Mouse (Mus musculus): ENCODE data around the gene Tars2.

Tars2 gene

GRCm38 (mm10) chr3:95734092-95734702, 25.8 kb downstream of the Tars2 start:
- no peak for DNase-seq (ENCODE audit: low spot score in 2 of 2)

- no peak for DNase-seq (ENCODE audit: low spot score in 2 of 2)
These were observed 27.1 kb downstream of the Tars2 start for GRCm38 (mm10) chr3:95732744-95733521.

- DNase-seq (ENCODE audit: low spot score in 2 of 2), result no peak
These were observed 27.7 kb downstream of the Tars2 start for GRCm38 (mm10) chr3:95732297-95732696.

DNA sequence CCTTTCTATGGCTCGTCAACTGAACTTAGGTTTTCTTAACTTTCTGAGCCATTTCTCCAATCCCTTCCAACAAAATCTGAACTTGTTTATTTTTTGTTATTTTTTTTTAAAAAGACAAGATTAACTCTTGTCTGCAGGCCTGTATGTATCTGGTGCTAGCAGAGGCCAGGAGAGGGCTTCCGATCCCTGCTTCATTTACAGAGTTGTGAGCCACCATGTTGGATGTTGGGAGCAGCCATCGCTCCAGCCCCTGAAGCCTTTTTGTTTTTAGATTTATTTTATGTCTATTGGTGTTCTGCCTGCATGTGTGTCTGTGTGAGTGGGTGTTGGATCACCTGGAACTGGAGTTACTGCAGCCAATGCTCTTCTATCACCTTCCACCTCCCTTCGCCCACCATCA, 28.2 kb downstream of the Tars2 start:
- DNase-seq (ENCODE audit: low spot score in 2 of 2), result no peak

- DNase-seq (ENCODE audit: low spot score in 2 of 2), result no peak
These were observed 29.6 kb downstream of the Tars2 start for GRCm38 (mm10) chr3:95730431-95730830.

- DNase-seq (ENCODE audit: low spot score in 2 of 2), result no peak
These were observed 31.1 kb downstream of the Tars2 start for GRCm38 (mm10) chr3:95728906-95729305.

DNA sequence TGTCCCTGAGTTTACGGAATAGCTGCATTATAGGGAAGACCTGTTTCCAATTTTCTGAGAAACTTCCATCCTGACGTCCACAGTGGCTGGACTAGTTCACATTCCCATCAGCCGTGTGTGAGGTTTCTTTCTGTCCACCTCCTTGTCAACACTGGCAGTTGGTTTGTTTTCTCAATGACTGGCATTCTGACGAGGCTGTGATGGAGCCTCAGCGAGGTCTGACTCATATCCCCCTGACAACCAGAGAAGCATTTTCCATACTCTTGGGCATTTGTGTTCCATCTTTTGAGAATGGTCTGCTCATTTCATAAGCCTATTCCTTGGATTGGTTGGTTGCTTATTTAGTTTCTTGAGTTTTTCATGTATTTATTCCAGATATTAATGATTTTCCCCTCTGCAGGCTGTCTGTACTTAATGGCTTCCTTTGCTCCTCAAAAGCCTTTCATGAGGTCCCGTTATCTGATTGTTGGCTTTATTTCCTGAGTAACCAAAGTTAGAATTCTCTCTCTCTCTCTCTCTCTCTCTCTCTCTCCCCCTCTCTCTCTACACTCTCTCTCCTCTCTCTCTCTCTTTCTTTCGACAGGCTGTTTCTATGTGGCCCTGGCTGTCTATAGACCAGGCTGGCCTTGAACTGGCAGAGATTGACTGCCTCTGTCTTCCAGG, 33.2 kb downstream of the Tars2 start:
- DNase-seq (ENCODE audit: low spot score in 2 of 2), result no peak

DNA sequence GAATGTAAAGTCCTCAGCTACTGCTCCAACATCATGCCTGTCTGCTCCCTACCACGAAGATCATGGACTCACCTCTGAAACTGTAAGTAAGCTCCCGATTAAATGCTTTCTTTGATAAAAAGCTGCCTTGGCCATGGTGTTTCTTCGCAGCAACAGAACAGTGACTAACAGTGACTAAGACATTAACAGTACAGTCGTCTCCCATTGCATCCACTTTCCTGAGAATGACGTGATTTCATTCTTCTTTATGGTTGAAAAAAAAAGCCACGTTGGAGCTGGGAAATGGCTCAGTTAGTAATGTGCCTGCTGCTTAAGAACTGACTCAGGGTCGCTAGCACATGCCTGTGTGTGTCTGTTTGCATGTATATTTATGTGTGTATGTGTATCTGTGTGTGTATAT, 34.1 kb downstream of the Tars2 start:
- no peak for DNase-seq (ENCODE audit: low spot score in 2 of 2)

- no peak for DNase-seq (ENCODE audit: low spot score in 2 of 2)
These were observed 37.6 kb downstream of the Tars2 start for GRCm38 (mm10) chr3:95722386-95722785.

- no peak for DNase-seq (ENCODE audit: low spot score in 2 of 2)
These were observed 41.9 kb downstream of the Tars2 start for GRCm38 (mm10) chr3:95718153-95718552.

GRCm38 (mm10) chr3:95716075-95716474, 43.9 kb downstream of the Tars2 start:
- DNase-seq (ENCODE audit: low spot score in 2 of 2), result no peak

- DNase-seq (ENCODE audit: low spot score in 2 of 2), result no peak
These were observed 50.0 kb downstream of the Tars2 start for GRCm38 (mm10) chr3:95709967-95710366.

- DNase-seq (ENCODE audit: low spot score in 2 of 2), result no peak
These were observed 51.0 kb downstream of the Tars2 start for GRCm38 (mm10) chr3:95709044-95709443.

- no peak for DNase-seq (ENCODE audit: low spot score in 2 of 2)
These were observed 52.5 kb downstream of the Tars2 start for GRCm38 (mm10) chr3:95707497-95707896.

- DNase-seq (ENCODE audit: low spot score in 2 of 2), result no peak
These were observed 53.7 kb downstream of the Tars2 start for GRCm38 (mm10) chr3:95706273-95706672.

DNA sequence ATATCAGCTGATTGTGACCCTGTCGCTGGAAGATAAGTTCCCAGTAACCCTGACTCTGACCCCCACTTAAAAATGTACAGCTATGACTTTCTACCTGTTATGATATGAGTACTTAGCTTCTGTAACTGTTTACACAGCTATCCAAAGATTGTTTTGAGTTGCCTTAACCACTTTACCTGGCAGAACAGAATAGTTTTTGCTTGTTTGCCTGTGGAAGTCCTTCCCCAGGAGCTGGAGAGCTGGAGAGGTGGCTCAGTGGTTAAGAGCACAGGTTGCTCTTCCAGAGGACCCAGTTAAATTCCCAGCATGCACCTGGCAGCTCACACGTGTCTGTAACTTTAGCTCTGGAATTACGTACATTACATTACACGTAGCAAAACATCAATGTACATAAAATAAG, 55.4 kb downstream of the Tars2 start:
- DNase-seq (ENCODE audit: low spot score in 2 of 2), result no peak

DNA sequence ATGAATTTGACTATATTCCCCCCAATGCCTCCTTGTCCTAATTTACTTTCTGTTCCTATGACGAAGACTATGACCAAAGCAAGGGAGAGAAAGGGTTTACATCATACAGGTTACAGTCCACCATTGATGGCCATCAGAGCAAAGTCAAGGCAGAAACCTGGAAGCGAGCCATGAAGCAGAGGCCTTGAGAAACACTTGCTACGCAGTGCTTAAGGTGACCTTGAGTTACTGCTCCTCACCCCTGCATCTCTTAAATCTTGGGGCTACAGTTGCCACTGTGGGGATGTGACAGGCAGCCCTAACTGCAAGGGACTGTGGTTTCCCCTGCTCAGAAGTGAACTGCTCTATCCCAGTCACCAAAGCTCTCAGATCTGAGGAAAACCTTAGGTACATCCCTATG, 56.7 kb downstream of the Tars2 start:
- no peak for DNase-seq (ENCODE audit: low spot score in 2 of 2)

GRCm38 (mm10) chr3:95701877-95702540, 58.0 kb downstream of the Tars2 start:
- no peak for DNase-seq (ENCODE audit: low spot score in 2 of 2)

DNA sequence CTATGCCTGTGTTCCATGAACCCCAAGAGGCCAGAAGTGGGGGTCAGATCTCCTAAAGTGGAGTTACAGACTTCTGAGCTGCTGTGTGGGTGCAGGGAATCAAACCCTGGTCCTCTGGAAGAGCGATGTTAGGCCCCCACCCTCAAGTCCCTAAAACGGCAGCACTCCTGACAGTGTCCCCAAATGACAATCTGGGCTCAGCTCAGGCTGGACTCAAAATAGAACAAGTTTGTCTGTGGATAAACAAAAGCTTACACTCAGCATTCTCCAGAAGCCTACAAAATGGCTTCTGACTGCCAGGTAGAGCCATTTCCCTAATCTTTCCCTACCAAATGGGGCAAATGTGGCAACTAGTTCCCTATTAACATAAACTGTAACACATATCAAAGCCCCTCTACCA, 58.9 kb downstream of the Tars2 start:
- DNase-seq (ENCODE audit: low spot score in 2 of 2), result no peak

DNA sequence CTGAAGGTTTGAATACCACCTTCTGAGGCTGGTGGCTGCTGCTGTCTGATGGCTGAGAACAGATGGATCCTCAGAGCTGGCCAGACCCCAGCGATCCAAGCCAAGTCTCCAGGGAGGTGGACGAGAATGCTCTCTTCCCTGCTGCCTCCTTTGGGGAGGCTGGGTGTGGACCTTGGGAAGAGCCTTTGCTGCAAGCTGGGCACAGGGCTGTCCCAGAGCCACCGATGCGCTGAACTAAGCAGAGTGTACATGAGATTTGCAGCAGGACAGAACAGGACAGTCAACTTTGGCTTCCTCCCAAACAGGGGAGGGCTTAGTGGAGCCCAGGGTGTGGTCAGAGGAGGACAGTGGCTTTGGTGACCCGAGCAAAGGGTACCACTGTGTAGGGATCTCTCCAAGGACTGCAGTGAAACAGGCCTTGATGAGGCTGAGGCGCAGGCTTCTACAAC, 59.7 kb downstream of the Tars2 start:
- DNase-seq (ENCODE audit: low spot score in 2 of 2), result no peak

- no peak for DNase-seq (ENCODE audit: low spot score in 2 of 2)
These were observed 61.7 kb downstream of the Tars2 start for GRCm38 (mm10) chr3:95698286-95698685.

DNA sequence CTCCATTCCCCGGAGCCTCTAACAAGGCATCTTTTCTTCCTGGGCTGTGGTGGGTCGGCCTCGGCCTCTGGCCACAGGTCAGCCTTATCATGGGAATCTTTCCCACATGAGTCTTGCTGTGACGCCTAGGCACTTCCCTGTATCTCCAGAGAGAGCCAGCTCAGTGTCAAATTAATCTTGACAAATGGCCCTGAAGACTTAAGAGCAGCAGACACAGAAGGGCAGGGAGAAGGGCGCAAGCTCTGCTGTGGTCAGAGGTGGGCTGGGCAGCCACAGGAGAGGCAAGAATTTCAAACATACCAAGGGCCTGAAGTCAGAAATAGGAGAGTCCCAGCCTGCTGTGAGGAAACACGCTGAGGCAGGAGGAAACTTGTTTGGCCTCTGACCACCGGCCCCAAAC, 63.6 kb downstream of the Tars2 start:
- no peak for DNase-seq (ENCODE audit: low spot score in 2 of 2)

All from frontal cortex, postnatal 25 days (tissue).